Mouse (Mus musculus): Measurements from ENCODE around the gene Josd1. TPM values are rescaled to one million over a fixed set of nuclear protein-coding genes. Genes with fewer than 3 reads are reported as not detected.

Gene Josd1
- total RNA-seq, 2 experiments from 2014 or later = 33.8 to 36.4 TPM

- peak; percentile 96 to 97 for DNase-seq
These were observed 29.0 kb downstream of the Josd1 start, which contains the start of the genes Fam227a and Cby1 for GRCm38 (mm10) chr15:79658531-79659375. TSS of gene Fam227a (minus strand) at chr15:79658956. TSS of gene Cby1 (plus strand) at chr15:79659199.

DNA sequence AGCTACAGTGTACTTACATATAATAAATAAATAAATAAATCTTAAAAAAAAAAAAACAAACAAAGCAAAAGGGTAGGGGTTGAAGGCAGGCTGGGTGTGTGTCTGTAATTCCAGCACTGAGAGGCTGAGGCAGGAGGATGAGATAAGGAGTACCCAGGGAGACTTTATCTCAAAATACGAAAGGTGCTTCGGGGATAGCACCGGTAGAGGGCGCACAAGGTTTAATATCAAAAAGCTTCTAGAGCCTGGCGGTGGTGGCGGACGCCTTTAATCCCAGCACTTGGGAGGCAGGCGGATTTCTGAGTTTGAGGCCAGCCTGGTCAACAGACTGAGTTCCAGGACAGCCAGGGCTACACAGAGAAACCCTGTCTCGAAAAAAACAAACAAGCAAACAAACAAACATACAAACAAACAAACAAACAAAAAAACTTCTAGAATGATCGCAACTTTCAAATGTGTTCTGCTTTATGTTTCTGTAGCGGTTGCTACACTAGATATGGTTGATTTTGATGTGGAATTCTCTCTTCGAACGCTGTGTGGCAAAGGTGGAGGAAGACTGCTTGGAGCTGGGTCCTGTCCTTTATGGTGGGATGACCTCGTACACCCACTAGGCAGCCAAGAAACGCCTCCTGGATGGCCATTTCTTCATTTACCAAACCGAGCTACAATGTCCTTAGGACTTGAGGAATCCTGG is 29.7 kb downstream of the Josd1 start:
- peak; percentile 86 to 89 for DNase-seq

- no peak for DNase-seq
These were observed 31.3 kb downstream of the Josd1 start for GRCm38 (mm10) chr15:79656451-79656850.

DNA sequence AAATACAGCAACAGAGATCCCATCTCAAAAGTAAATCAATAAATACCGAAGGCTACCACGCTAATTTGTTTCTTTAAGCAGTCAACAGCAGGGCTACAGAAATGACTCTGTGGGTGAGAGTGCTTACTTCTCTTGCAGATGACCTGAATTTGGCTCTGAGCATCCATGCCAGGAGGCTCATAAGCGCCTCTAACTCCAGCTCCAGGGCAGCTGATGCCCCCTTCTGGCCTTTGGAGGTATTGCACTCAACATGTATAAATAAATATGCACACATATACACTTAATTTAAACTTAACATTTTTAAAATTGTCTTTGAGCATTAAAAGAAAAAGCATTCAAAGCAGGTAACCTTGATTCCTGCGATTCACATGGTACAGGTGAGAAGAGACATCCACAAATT is 36.2 kb downstream of the Josd1 start:
- DNase-seq = no peak

GRCm38 (mm10) chr15:79650569-79650968 is 37.1 kb downstream of the Josd1 start:
- DNase-seq = peak; percentile 20 to 55

GRCm38 (mm10) chr15:79648130-79648529 is 39.6 kb downstream of the Josd1 start:
- DNase-seq = no peak

DNA sequence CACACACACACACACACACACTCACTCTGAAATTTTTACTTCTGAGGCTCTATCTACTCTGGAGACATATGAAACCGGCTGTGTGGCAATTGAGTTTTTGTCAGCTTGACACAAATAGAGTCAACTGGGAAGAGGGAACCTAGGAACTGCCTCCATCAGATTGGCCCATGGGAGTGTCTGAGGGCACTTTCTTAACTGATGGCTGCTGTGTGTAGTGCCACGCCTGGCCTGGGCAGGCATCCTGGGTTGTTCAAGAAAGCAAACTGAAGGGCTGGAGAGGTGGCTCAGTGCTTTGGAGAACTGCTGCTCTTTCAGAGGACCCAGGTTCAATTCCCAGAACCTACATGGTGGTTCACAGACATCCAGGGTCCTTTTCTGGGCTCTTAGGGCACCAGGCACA is 42.2 kb downstream of the Josd1 start:
- no peak for DNase-seq

DNA sequence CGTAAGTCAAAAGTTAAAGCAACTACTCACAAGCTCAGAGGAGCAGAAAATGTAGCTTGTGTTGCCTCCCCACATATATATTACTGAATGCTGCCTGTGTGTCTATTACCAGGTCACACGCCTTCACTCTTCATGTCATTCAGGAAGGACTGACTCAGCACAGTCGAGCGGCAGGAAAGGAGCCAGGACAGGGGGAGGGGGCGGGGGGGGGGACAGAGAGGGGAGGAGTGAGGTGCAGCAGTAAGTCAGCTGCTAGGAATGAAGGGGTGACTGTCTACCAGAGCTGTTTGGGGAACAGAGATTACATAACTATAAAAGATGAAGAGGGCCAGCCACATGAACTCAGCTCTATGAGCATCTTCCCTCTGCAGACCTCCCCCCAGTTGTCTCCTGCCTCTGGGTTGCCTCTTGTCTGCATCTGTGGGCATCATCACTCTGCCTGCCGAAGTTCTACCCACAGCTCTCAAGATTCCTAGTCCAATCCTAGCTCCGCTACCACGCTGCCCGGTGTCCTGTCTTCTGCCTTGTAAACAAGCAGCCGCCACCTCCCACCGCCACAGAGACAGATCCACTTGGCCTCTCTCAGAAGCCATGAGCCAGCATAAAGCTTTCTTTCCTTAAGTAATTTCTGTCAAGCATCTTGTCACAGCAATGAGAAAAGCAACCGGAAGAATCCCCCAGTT is 46.4 kb downstream of the Josd1 start:
- DNase-seq = no peak

DNA sequence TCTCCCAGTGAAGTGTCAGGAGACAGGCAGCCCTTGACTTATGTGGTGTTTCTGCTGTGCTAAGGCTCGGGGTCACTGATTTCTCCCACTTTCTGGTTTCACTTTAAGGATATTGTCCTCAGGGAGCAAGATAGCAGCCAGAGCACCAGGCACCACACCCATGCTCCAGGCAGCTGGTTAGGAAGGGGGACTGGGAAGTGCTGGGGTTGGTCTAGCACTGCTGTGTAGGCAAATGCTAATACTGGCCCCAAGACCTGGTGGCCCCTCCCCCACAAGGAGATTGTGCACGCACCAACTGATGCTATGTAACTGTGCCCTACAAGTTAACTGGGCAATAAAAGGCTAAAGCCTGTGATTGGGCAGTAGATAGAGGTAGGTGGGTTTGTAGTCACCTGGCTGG is 57.2 kb downstream of the Josd1 start:
- DNase-seq = no peak

Other genes with a start within 250 kb of the Josd1 start
- gene Csnk1e, start 232.4 kb downstream of the Josd1 start, total RNA-seq (2021) = 10 to 100 TPM; 69.0 to 96.0 TPM
- gene Kcnj4, start 182.7 kb downstream of the Josd1 start, total RNA-seq (2021) = 1 to 10 TPM in 1 of 2 experiments, under 1 TPM in 1; 0.30 to 2.3 TPM
- 1 to 10 TPM; 3.6 to 6.3 TPM for gene Kdelr3, start 171.5 kb downstream of the Josd1 start, total RNA-seq (2021)
- gene Ddx17, start 141.2 kb downstream of the Josd1 start, total RNA-seq (2021) = 100 to 1,000 TPM; 228 to 300 TPM
- gene Dmc1, start 82.8 kb downstream of the Josd1 start, total RNA-seq (2021) = 1 to 10 TPM in 1 of 2 experiments, under 1 TPM in 1; 0.83 to 1.6 TPM
- gene Fam227a, start 29.0 kb downstream of the Josd1 start, total RNA-seq (2021) = 1 to 10 TPM; 2.4 to 2.8 TPM
- 10 to 100 TPM; 15.9 to 24.7 TPM for gene Cby1, start 28.7 kb downstream of the Josd1 start, total RNA-seq (2021)
- gene Tomm22, start 17.1 kb downstream of the Josd1 start, total RNA-seq (2021) = 100 to 1,000 TPM; 110 to 112 TPM
- 10 to 100 TPM; 25.8 to 27.2 TPM for gene Gtpbp1, start 2.9 kb upstream of the Josd1 start, total RNA-seq (2021)
- 10 to 100 TPM; 58.1 to 61.0 TPM for gene Sun2, start 54.6 kb upstream of the Josd1 start, total RNA-seq (2021)
- 10 to 100 TPM; 19.5 to 22.9 TPM for gene Dnal4, start 89.9 kb upstream of the Josd1 start, total RNA-seq (2021)
- gene Nptxr, start 116.8 kb upstream of the Josd1 start, total RNA-seq (2021) = 1 to 10 TPM; 6.0 to 6.7 TPM
- gene Npcd, start 146.3 kb upstream of the Josd1 start, total RNA-seq (2021) = 1 to 10 TPM; 1.1 to 2.2 TPM
- gene Cbx6, start 146.8 kb upstream of the Josd1 start, total RNA-seq (2021) = 10 to 100 TPM; 55.8 to 57.4 TPM
- 10 to 100 TPM; 14.5 to 15.7 TPM for gene Apobec3, start 203.7 kb upstream of the Josd1 start, total RNA-seq (2021)